Mouse (Mus musculus) liver, postnatal 0 days (tissue): ENCODE results near the gene Pdzrn3.

Source experiments
- CTCF ChIP-seq: sonication (generic); IDR thresholded peaks from 2 replicates; pipeline ENCODE4 v1.5.1; 2016; ENCODE audit warnings: antibody characterized with exemption, low read depth
- EP300 ChIP-seq: IDR thresholded peaks from 2 replicates; pipeline ENCODE4 v1.6.1; 2016; ENCODE audit warnings: antibody characterized with exemption, low read depth, mild to moderate bottlenecking

GRCm38 (mm10) chr6:101382891-101383290 is 5.2 kb upstream of the Pdzrn3 start:
- TF ChIP-seq CTCF (no peak), EP300 (no peak)
